Mouse (Mus musculus): ENCODE measurements around the gene Fmnl2. TPM values are rescaled to one million over a fixed set of nuclear protein-coding genes. Genes with fewer than 3 reads are reported as not detected.

Fmnl2 gene
- polyA plus RNA-seq, 1 experiment from 2014 or later = 3.5 TPM

- WGBS = 84% methylated on average over 6 of the region's 6 CpGs
- Histone ChIP-seq H3K36me3 (ENCODE audit: insufficient read depth, low read length) (no peaks in the 10 kb centered on the region), H3K27me3 (replicated peaks; ENCODE audit: insufficient read depth, low read length) (no peaks in the 10 kb centered on the region), H3K4me3 (ENCODE audit: low read depth, low read length) (no peak overlapping the region), H3K9ac (replicated peaks; ENCODE audit: low read depth) (no peak overlapping the region), H3K9me3 (ENCODE audit: low read length) (no peaks in the 10 kb centered on the region), H3K4me1 (ENCODE audit: insufficient read depth, low read depth, low read length) (peaks cover 12% of the 10 kb centered on the region; the same call in 1 of the 2 replicates), H3K4me2 (replicated peaks; ENCODE audit: low read depth, low read length) (no peak overlapping the region), H3K27ac (ENCODE audit: low read length) (no peak overlapping the region)
- DNase-seq (ENCODE audit: low spot score) = no peak
- TF ChIP-seq CTCF (IDR thresholded peaks at IDR 0.05) (no peak), EP300 (IDR thresholded peaks at IDR 0.05) (no peak)
- ATAC-seq = no peak
Observed at GRCm38 (mm10) chr2:52977921-52978675, 120.4 kb downstream of the Fmnl2 start.

GRCm38 (mm10) chr2:52978796-52979195 is 121.1 kb downstream of the Fmnl2 start:
- Histone ChIP-seq H3K9ac (replicated peaks; ENCODE audit: low read depth) (no peak overlapping the region), H3K9me3 (ENCODE audit: low read length) (no peaks in the 10 kb centered on the region), H3K4me2 (replicated peaks; ENCODE audit: low read depth, low read length) (no peak overlapping the region), H3K36me3 (ENCODE audit: insufficient read depth, low read length) (no peaks in the 10 kb centered on the region), H3K4me1 (ENCODE audit: insufficient read depth, low read depth, low read length) (peaks cover 12% of the 10 kb centered on the region; the same call in 1 of the 2 replicates), H3K27me3 (replicated peaks; ENCODE audit: insufficient read depth, low read length) (no peaks in the 10 kb centered on the region), H3K4me3 (ENCODE audit: low read depth, low read length) (no peak overlapping the region), H3K27ac (ENCODE audit: low read length) (no peak overlapping the region)
- no peak for ATAC-seq
- WGBS = 67% methylated on average over 2 of the region's 2 CpGs
- DNase-seq (ENCODE audit: low spot score) = no peak
- TF ChIP-seq CTCF (IDR thresholded peaks at IDR 0.05) (no peak), EP300 (IDR thresholded peaks at IDR 0.05) (no peak)

GRCm38 (mm10) chr2:52979280-52979763 is 121.7 kb downstream of the Fmnl2 start:
- Histone ChIP-seq H3K36me3 (ENCODE audit: insufficient read depth, low read length) (no peaks in the 10 kb centered on the region), H3K27me3 (replicated peaks; ENCODE audit: insufficient read depth, low read length) (no peaks in the 10 kb centered on the region), H3K4me1 (ENCODE audit: insufficient read depth, low read depth, low read length) (peaks cover 12% of the 10 kb centered on the region; the same call in 1 of the 2 replicates), H3K4me2 (replicated peaks; ENCODE audit: low read depth, low read length) (no peak overlapping the region), H3K9me3 (ENCODE audit: low read length) (no peaks in the 10 kb centered on the region), H3K27ac (ENCODE audit: low read length) (no peak overlapping the region), H3K4me3 (ENCODE audit: low read depth, low read length) (no peak overlapping the region), H3K9ac (replicated peaks; ENCODE audit: low read depth) (no peak overlapping the region)
- ATAC-seq = peak; percentile 26
- 45% methylated on average over 4 of the region's 4 CpGs for whole genome bisulfite sequencing
- TF ChIP-seq EP300 (IDR thresholded peaks at IDR 0.05) (peak; percentile 60), CTCF (IDR thresholded peaks at IDR 0.05) (no peak)
- DNase-seq (ENCODE audit: low spot score) = peak; percentile 54

- no peak overlapping the region for H3K4me2 ChIP-seq (replicated peaks; ENCODE audit: low read depth, low read length)
- ATAC-seq = no peak
- H3K27ac ChIP-seq (ENCODE audit: low read length) = no peak overlapping the region
- no peaks in the 10 kb centered on the region for H3K27me3 ChIP-seq (replicated peaks; ENCODE audit: insufficient read depth, low read length)
- WGBS = 83% methylated on average over 7 of the region's 7 CpGs
- no peaks in the 10 kb centered on the region for H3K36me3 ChIP-seq (ENCODE audit: insufficient read depth, low read length)
- no peak for DNase-seq (ENCODE audit: low spot score)
- no peak overlapping the region for H3K9ac ChIP-seq (replicated peaks; ENCODE audit: low read depth)
- H3K4me3 ChIP-seq (ENCODE audit: low read depth, low read length) = no peak overlapping the region
- H3K4me1 ChIP-seq (ENCODE audit: insufficient read depth, low read depth, low read length) = peaks cover 12% of the 10 kb centered on the region; the same call in 1 of the 2 replicates
- TF ChIP-seq EP300 (IDR thresholded peaks at IDR 0.05) (no peak), CTCF (IDR thresholded peaks at IDR 0.05) (no peak)
- no peaks in the 10 kb centered on the region for H3K9me3 ChIP-seq (ENCODE audit: low read length)
Observed at GRCm38 (mm10) chr2:52981126-52981525, 123.5 kb downstream of the Fmnl2 start.

- TF ChIP-seq EP300 (IDR thresholded peaks at IDR 0.05) = no peak
- TF ChIP-seq CTCF (IDR thresholded peaks at IDR 0.05) = no peak
- no peak overlapping the region for H3K27ac ChIP-seq (ENCODE audit: low read length)
- no peaks in the 10 kb centered on the region for H3K27me3 ChIP-seq (replicated peaks; ENCODE audit: insufficient read depth, low read length)
- WGBS = 89% methylated on average over 8 of the region's 8 CpGs
- no peak overlapping the region for H3K4me3 ChIP-seq (ENCODE audit: low read depth, low read length)
- DNase-seq (ENCODE audit: low spot score) (no peak), ATAC-seq (no peak)
- H3K4me1 ChIP-seq (ENCODE audit: insufficient read depth, low read depth, low read length) = peaks cover 12% of the 10 kb centered on the region; the same call in 1 of the 2 replicates
- no peak overlapping the region for H3K9ac ChIP-seq (replicated peaks; ENCODE audit: low read depth)
- no peak overlapping the region for H3K4me2 ChIP-seq (replicated peaks; ENCODE audit: low read depth, low read length)
- no peaks in the 10 kb centered on the region for H3K9me3 ChIP-seq (ENCODE audit: low read length)
- H3K36me3 ChIP-seq (ENCODE audit: insufficient read depth, low read length) = no peaks in the 10 kb centered on the region
Observed at GRCm38 (mm10) chr2:52981595-52981994, 123.9 kb downstream of the Fmnl2 start.

GRCm38 (mm10) chr2:52982502-52982901 is 124.8 kb downstream of the Fmnl2 start:
- no peak for TF ChIP-seq EP300 (IDR thresholded peaks at IDR 0.05)
- no peak for TF ChIP-seq CTCF (IDR thresholded peaks at IDR 0.05)
- H3K4me1 ChIP-seq (ENCODE audit: insufficient read depth, low read depth, low read length) = peaks cover 12% of the 10 kb centered on the region; the same call in 1 of the 2 replicates
- no peak for DNase-seq (ENCODE audit: low spot score)
- H3K4me2 ChIP-seq (replicated peaks; ENCODE audit: low read depth, low read length) = no peak overlapping the region
- H3K36me3 ChIP-seq (ENCODE audit: insufficient read depth, low read length) = no peaks in the 10 kb centered on the region
- 96% methylated on average over 3 of the region's 3 CpGs for WGBS
- no peak for ATAC-seq
- no peak overlapping the region for H3K27ac ChIP-seq (ENCODE audit: low read length)
- H3K9me3 ChIP-seq (ENCODE audit: low read length) = no peaks in the 10 kb centered on the region
- no peaks in the 10 kb centered on the region for H3K27me3 ChIP-seq (replicated peaks; ENCODE audit: insufficient read depth, low read length)
- H3K4me3 ChIP-seq (ENCODE audit: low read depth, low read length) = no peak overlapping the region
- H3K9ac ChIP-seq (replicated peaks; ENCODE audit: low read depth) = no peak overlapping the region
